Mouse (Mus musculus) neural tube, embryonic 15.5 days (tissue): ENCODE data around the gene Dapk3. TPM values are rescaled to one million over a fixed set of nuclear protein-coding genes. Genes with fewer than 3 reads are reported as not detected.
A peak's percentile ranks its signal among the peaks of the same experiment; 100 is the strongest.

Experiments used
- ATAC-seq: fragments of 200-750 bp; cut with Nextera tagmentation; 2 replicates; pipeline ENCODE4 v1.8.0; 2017; ENCODE audit warnings: mild to moderate bottlenecking, moderate TSS enrichment, moderate library complexity; ENCODE audit not compliant: low FRiP score
- H3K27ac ChIP-seq: fragments of 300-500 bp; sonication (generic); replicated peaks from 2 replicates; pipeline ENCODE4 v1.5.1; 2015; ENCODE audit warnings: mild to moderate bottlenecking, inconsistent platforms
- H3K27me3 ChIP-seq: fragments of 300-500 bp; sonication (generic); replicated peaks from 2 replicates; pipeline ENCODE4 v1.6.1; 2015; ENCODE audit warnings: inconsistent platforms
- H3K36me3 ChIP-seq: fragments of 300-500 bp; sonication (generic); 2 replicates; pipeline ENCODE4 v1.6.1; 2015; ENCODE audit warnings: inconsistent platforms
- H3K4me1 ChIP-seq: fragments of 300-500 bp; sonication (generic); 2 replicates; pipeline ENCODE4 v1.6.1; 2015; ENCODE audit warnings: inconsistent platforms
- H3K4me2 ChIP-seq: fragments of 300-500 bp; sonication (generic); 2 replicates; pipeline ENCODE4 v1.6.1; 2015; ENCODE audit warnings: inconsistent platforms, mild to moderate bottlenecking, moderate library complexity
- H3K4me3 ChIP-seq: fragments of 300-500 bp; sonication (generic); replicated peaks from 2 replicates; pipeline ENCODE4 v1.5.1; 2015; ENCODE audit warnings: mild to moderate bottlenecking, inconsistent platforms
- H3K9ac ChIP-seq: fragments of 300-500 bp; sonication (generic); replicated peaks from 2 replicates; pipeline ENCODE4 v1.6.1; 2015; ENCODE audit warnings: mild to moderate bottlenecking, inconsistent platforms
- H3K9me3 ChIP-seq: fragments of 300-500 bp; sonication (generic); replicated peaks from 2 replicates; pipeline ENCODE4 v1.6.1; 2016; ENCODE audit warnings: inconsistent platforms
- WGBS: fragments of 180-500 bp; shearing (Covaris S2); methylation state at CpG from one replicate; pipeline ENCODE4 v1.1.7; 2015; ENCODE audit warnings: mixed read lengths; 5-methylcytosine and 5-hydroxymethylcytosine counted together
- polyA plus RNA-seq: library from polyadenylated mRNA; unstranded; fragments of >200 nt; fragmentation: Nextera tagmentation; extraction: Ambion mirVana; gene quantifications from 2 replicates; pipeline ENCODE4 v1.2.1, GENCODE M21; 2015

Gene Dapk3
- polyA plus RNA-seq, 1 experiment from 2014 or later: 70.4 TPM

DNA sequence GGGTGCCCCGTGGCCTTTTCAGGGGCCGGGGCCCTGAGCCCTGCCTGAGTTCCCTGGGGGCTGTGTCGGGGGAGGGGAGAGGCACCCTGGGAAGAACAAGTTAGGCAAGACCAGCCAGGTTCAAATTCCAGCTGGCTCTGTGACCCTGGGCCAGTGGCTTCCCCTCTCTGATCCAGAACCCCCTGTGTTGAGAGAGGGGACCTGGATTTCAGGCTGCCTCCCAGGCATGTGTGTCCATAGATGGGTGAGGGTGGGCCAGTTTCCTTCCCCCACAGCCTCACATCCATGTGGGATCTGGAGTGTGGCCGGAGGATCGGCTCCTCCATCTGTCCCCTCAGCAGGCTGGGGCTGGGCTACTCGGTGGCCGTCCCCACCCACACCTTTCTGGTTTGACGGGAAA, 42.8 kb upstream of the Dapk3 start:
- peaks cover 62% of the 10 kb centered on the region for H3K4me1 ChIP-seq
- peak overlapping the region; percentile 96 for H3K4me2 ChIP-seq
- peak overlapping the region; percentile 15; the same call in 1 of the 2 replicates for H3K4me3 ChIP-seq
- peaks cover 18% of the 10 kb centered on the region for H3K36me3 ChIP-seq
- 49% methylated on average over 8 of the region's 8 CpGs for WGBS
- no peaks in the 10 kb centered on the region for H3K9me3 ChIP-seq
- H3K27ac ChIP-seq: 0 out of 2 replicates have a peak overlapping the region, but pooled peaks have one; percentile 37
- peak overlapping the region; percentile 26; the same call in 1 of the 2 replicates for H3K9ac ChIP-seq
- no peak for ATAC-seq
- H3K27me3 ChIP-seq: peaks cover 6% of the 10 kb centered on the region

DNA sequence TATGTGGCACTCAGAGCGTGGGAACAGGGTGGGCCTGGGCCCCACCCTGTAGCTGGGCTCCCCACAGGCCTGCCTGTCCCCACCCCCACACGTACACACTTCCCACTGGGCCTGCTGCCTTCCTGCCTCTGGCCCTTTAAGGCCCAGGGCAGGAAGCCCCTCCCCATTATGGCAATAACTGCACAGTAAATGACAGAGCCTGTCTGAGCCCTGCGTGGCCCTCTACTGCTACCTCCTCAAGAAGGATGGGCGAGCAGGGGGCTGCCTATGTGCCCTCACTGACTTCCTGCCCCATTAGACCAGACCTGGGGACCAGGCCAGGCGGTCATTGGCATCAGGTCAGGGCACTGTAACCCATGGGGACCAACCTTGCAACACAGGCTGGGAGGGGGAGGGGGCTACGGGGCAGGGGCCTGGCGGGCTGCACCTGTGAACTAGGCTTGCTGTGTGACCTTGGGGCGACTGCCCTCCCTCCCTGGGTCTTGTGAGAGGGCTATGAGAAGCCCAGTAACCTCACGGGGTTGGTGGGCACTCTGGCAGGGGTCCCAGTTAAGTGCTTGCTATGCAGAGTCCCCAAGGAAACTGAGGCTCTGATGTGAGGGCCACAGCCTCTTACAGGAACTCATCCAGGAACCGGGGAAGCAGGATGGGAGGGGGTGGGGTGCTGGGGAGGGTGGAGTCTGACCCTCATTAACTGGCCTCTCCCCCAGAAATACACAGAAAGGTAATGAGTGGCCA, 41.9 kb upstream of the Dapk3 start:
- H3K27ac ChIP-seq: peak overlapping the region; percentile 37; the same call in 1 of the 2 replicates
- WGBS: 61% methylated on average over 10 of the region's 10 CpGs
- peak overlapping the region; percentile 96 for H3K4me2 ChIP-seq
- ATAC-seq: no peak
- H3K4me1 ChIP-seq: peaks cover 62% of the 10 kb centered on the region
- H3K9me3 ChIP-seq: no peaks in the 10 kb centered on the region
- no peaks in the 10 kb centered on the region for H3K27me3 ChIP-seq
- peak overlapping the region; percentile 15; the same call in 1 of the 2 replicates for H3K4me3 ChIP-seq
- peaks cover 26% of the 10 kb centered on the region for H3K36me3 ChIP-seq
- H3K9ac ChIP-seq: peak overlapping the region; percentile 26; the same call in 1 of the 2 replicates

DNA sequence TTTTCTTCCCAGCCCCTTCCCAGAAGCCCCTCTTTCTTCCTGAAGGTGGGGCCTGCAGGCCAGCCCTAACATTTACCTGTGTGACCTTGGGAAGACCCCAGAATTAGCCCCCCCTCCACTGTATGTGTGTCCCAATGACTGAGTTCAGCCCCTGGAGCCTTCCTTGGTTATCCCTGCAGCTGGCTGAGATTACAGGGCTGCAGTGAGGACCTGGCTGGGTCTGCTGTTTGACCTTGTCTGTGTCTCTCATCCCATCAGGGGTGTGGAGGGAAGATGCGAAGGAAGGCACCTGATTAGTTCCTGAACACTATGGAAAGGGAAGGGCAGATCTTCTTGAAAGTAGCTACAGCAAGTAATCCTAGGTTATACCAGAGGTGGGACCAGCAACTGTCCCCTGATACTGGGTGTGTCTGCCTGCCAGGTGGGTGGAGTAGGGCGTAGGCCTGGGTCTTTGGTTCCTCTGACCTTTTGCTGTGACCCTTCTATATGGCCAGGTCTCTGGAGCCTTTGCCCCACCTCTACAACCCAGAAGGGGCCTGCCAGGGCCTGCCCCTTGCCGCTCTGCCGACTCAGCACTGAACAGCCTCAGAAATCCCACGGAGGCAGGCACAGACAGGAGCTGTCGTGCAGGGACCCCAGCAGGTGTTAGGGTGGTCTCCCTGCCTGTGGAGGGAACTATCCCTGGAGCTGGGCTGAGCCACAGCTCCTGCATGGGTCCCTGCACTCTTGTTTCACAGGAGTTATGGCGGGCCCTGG, 41.2 kb upstream of the Dapk3 start:
- H3K27ac ChIP-seq: no peak overlapping the region
- peaks cover 60% of the 10 kb centered on the region for H3K4me1 ChIP-seq
- no peak overlapping the region for H3K4me3 ChIP-seq
- H3K36me3 ChIP-seq: peaks cover 34% of the 10 kb centered on the region
- H3K27me3 ChIP-seq: no peaks in the 10 kb centered on the region
- ATAC-seq: no peak
- H3K4me2 ChIP-seq: peak overlapping the region; percentile 96
- no peak overlapping the region for H3K9ac ChIP-seq
- WGBS: 84% methylated on average over 7 of the region's 7 CpGs
- H3K9me3 ChIP-seq: no peaks in the 10 kb centered on the region

DNA sequence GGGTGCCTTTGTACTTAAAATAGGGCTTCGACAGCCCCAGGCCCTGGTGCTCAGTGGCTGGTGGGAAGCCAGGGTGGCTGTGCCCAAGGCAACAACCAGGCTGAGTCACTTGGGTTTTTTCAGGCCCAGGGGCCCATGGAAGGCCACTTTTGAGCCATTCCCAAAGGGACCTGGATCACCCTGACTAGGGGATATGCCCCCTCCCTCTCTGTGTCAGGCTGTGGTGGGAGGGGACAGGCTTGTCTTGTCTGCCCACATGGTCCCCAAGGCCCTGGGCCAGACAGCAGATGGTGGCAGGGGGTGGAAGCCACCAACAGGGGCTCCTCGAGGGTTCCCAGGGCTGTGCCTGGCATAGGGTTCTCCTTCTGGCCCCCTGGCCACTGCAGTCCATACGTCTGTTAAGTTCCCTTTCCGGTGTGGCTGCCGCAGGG, 40.2 kb upstream of the Dapk3 start:
- Histone ChIP-seq H3K4me2 (no peak overlapping the region), H3K36me3 (peaks cover 43% of the 10 kb centered on the region), H3K27me3 (no peaks in the 10 kb centered on the region), H3K4me3 (no peak overlapping the region), H3K9me3 (no peaks in the 10 kb centered on the region), H3K4me1 (peaks cover 60% of the 10 kb centered on the region), H3K9ac (no peak overlapping the region), H3K27ac (0 out of 2 replicates have a peak overlapping the region, but pooled peaks have one; percentile 1)
- no peak for ATAC-seq
- 58% methylated on average over 5 of the region's 5 CpGs for WGBS

DNA sequence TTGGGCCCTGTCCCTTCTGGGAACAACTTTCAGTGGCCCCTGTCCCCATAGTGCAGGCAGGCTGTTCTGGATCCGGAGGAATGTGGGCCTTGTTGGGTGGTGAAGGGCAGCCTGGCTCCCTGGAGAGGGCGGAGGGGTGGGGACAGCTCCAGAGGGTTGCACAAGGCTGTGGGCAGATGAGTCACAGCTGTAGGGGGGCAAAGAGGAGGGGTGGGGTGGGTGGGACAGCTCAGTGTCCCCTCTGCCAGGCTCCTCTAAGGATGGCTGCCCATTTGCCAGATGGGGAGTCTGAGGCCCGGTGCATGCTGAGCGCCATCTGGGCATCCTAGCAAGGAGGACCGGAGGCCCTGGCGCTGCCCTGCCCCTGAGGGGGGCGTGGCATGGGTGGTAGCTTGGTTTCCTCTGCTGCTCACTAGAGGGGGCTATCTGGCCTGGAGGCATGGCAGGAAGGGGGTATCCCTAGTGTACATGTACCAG, 39.6 kb upstream of the Dapk3 start:
- Histone ChIP-seq H3K9ac (no peak overlapping the region), H3K4me2 (no peak overlapping the region), H3K36me3 (peaks cover 49% of the 10 kb centered on the region), H3K27ac (no peak overlapping the region), H3K27me3 (no peaks in the 10 kb centered on the region), H3K9me3 (no peaks in the 10 kb centered on the region), H3K4me1 (peaks cover 57% of the 10 kb centered on the region), H3K4me3 (no peak overlapping the region)
- no peak for ATAC-seq
- WGBS: 88% methylated on average over 7 of the region's 7 CpGs

DNA sequence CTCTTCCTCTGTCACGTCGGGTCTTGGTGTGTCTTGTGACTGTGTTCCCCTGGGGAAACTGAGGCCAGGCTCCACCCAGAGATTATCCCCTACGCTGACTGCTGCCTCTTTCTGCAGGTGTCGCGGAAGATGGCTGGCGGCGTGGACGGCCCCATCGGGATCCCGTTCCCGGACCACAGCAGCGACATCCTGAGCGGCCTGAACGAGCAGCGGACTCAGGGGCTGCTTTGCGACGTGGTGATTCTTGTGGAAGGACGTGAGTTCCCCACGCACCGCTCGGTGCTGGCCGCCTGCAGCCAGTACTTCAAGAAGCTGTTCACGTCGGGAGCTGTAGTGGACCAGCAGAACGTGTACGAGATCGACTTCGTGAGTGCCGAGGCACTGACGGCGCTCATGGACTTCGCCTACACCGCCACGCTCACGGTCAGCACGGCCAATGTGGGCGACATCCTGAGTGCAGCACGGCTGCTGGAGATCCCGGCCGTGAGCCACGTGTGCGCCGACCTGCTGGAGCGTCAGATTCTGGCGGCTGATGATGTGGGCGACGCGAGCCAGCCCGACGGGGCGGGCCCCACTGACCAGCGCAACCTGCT, 38.9 kb upstream of the Dapk3 start:
- no peak for ATAC-seq
- Histone ChIP-seq H3K27ac (no peak overlapping the region), H3K27me3 (no peaks in the 10 kb centered on the region), H3K9me3 (no peaks in the 10 kb centered on the region), H3K4me1 (peaks cover 50% of the 10 kb centered on the region), H3K4me3 (no peak overlapping the region), H3K36me3 (peaks cover 57% of the 10 kb centered on the region), H3K9ac (no peak overlapping the region), H3K4me2 (no peak overlapping the region)
- 95% methylated on average over 52 of the region's 52 CpGs for WGBS

DNA sequence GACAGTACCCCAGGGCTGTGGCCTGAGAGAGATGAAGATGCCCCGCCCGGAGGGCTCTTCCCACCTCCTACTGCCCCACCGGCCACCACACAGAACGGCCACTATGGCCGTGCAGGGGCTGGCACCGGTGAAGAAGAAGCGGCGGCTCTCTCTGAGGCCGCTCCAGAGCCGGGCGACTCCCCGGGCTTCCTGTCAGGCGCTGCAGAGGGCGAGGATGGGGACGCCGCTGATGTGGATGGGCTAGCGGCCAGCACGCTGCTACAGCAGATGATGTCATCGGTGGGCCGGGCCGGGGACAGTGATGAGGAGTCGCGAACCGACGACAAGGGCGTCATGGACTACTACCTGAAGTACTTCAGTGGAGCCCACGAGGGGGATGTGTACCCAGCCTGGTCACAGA, 38.1 kb upstream of the Dapk3 start:
- no peak overlapping the region for H3K4me3 ChIP-seq
- peaks cover 42% of the 10 kb centered on the region for H3K4me1 ChIP-seq
- no peak overlapping the region for H3K27ac ChIP-seq
- ATAC-seq: no peak
- no peak overlapping the region for H3K9ac ChIP-seq
- H3K9me3 ChIP-seq: no peaks in the 10 kb centered on the region
- H3K4me2 ChIP-seq: no peak overlapping the region
- 93% methylated on average over 27 of the region's 27 CpGs for WGBS
- H3K27me3 ChIP-seq: no peaks in the 10 kb centered on the region
- H3K36me3 ChIP-seq: peaks cover 63% of the 10 kb centered on the region

DNA sequence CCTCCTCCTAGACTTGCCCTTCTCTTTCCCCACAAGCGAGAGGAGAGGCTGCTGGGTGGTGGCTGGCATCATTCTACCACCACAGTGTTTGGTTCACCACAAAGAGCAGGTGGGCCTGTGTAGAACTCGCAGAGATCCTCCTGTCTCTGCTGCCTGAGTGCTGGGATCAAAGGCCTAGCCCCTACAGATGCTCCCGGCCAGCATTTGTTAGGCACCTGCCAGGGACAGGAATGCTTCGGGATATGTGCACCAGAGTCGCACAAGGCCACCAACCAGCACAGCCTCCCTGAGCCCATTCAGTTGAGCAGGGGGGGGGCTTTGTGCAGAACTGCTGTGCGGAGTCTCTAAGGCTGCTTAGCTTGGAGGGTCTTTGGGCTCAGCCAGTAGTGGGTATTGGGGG, 37.5 kb upstream of the Dapk3 start:
- no peak overlapping the region for H3K9ac ChIP-seq
- peaks cover 69% of the 10 kb centered on the region for H3K36me3 ChIP-seq
- H3K4me3 ChIP-seq: no peak overlapping the region
- no peak overlapping the region for H3K4me2 ChIP-seq
- H3K27ac ChIP-seq: no peak overlapping the region
- no peak for ATAC-seq
- H3K27me3 ChIP-seq: no peaks in the 10 kb centered on the region
- peaks cover 36% of the 10 kb centered on the region for H3K4me1 ChIP-seq
- H3K9me3 ChIP-seq: no peaks in the 10 kb centered on the region
- WGBS: 98% methylated on average over 6 of the region's 6 CpGs

DNA sequence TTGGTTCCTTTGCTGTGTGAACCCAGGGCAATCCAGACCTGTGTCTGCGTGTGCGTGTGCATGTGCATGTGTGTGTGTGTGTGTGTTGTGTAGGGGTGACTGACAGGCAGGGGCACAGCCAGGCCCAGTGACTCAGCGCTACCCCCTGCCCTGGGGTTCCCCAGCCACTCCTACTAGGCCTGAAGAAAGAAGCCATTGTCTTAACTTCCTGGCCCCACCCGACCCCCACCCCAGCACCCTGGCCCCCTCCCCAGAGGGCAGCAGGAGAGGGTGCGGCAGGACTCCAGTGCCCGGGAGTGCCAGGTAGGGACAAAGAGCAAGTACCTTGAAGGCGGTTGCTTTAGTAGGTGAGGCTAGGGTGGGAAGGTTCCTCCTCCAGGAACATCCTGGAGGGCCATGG, 37.0 kb upstream of the Dapk3 start:
- Histone ChIP-seq H3K27me3 (no peaks in the 10 kb centered on the region), H3K4me1 (peaks cover 31% of the 10 kb centered on the region), H3K36me3 (peaks cover 71% of the 10 kb centered on the region), H3K9me3 (no peaks in the 10 kb centered on the region), H3K9ac (no peak overlapping the region), H3K4me3 (no peak overlapping the region), H3K4me2 (no peak overlapping the region), H3K27ac (no peak overlapping the region)
- no peak for ATAC-seq
- WGBS: 89% methylated on average over 7 of the region's 7 CpGs

DNA sequence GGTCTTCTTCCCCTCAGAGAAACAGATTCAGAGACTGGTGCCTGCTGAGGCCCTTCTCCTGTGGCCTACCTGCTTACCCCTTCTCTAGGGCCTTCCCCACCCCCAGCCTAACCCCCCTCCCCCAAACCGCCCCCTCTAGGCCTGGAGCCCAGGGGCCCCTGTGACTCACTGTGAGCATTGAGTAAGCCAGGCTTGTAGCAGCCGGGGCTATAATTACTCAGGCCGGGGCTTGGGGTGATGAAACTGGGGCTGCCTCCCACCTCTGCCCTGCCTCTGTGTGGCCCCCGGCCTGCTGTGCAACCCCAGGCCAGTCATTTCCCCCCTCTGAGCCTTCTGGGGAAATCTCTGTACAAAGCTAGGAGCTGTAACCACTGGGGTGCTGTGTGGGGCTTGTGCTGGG, 36.5 kb upstream of the Dapk3 start:
- Histone ChIP-seq H3K27me3 (no peaks in the 10 kb centered on the region), H3K36me3 (peaks cover 71% of the 10 kb centered on the region), H3K4me3 (no peak overlapping the region), H3K27ac (no peak overlapping the region), H3K9me3 (no peaks in the 10 kb centered on the region), H3K4me1 (peaks cover 26% of the 10 kb centered on the region), H3K4me2 (no peak overlapping the region), H3K9ac (no peak overlapping the region)
- 91% methylated on average over 4 of the region's 4 CpGs for WGBS
- no peak for ATAC-seq

DNA sequence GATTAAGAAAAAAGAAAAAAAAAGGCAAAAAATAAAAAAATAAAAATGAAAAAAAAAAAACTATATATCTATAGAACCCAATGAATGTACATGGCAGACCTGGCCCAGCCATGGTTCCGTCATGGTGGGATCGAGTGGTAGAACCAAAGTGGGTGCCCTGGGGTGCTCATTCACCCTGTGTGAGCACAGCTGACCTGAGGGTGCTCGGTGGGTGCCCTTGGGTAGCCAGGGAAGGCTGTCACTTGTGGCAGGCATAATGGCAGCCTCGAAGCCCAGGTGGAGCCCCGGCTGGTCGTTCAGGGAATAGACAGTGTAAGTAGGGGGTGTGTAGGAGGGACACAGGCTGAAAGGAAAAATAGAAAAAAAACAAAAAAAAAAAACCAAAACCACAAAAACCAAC, 31.5 kb upstream of the Dapk3 start:
- Histone ChIP-seq H3K27ac (no peak overlapping the region), H3K9me3 (no peaks in the 10 kb centered on the region), H3K4me3 (no peak overlapping the region), H3K9ac (no peak overlapping the region), H3K4me2 (no peak overlapping the region), H3K4me1 (no peaks in the 10 kb centered on the region), H3K27me3 (no peaks in the 10 kb centered on the region), H3K36me3 (peaks cover 79% of the 10 kb centered on the region)
- ATAC-seq: no peak
- WGBS: 78% methylated on average over 6 of the region's 6 CpGs
